Mouse (Mus musculus) ES-E14 (cell line): Measurements from ENCODE around the gene Slc27a1.

Experiments
- CHD2 ChIP-seq: IDR thresholded peaks from 2 replicates; pipeline ENCODE4 v1.6.1; 2014; ENCODE audit warnings: mild to moderate bottlenecking, low read depth, low read length, inconsistent platforms
- HCFC1 ChIP-seq: IDR thresholded peaks from 2 replicates; pipeline ENCODE4 v1.6.1; 2012; ENCODE audit warnings: low read length, inconsistent platforms, borderline replicate concordance; ENCODE audit not compliant: insufficient read depth
- ZNF384 ChIP-seq: IDR thresholded peaks from 2 replicates; pipeline ENCODE4 v1.6.1; 2012; ENCODE audit warnings: low read depth, low read length, inconsistent platforms

DNA sequence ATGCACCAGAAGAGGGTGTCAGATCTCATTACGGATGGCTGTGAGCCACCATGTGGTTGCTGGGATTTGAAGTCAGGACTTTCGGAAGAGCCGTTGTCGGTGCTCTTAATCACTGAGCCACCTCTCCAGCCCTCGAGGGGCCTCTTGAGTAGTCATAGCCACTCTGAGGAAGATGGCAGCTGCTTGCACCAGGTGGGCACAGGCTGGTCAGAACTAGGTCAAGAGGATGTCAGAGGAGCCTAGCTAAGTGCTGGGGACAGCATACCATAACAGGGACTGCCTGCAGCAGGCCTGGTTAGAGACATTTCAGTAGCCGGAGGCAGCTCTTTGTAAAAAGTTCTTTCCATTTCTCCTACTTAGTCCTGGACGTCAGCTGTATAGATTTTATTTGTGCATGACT is 17.9 kb upstream of the Slc27a1 start:
- TF ChIP-seq ZNF384 (no peak), HCFC1 (no peak), CHD2 (no peak)
